In the genomic region with DNA sequence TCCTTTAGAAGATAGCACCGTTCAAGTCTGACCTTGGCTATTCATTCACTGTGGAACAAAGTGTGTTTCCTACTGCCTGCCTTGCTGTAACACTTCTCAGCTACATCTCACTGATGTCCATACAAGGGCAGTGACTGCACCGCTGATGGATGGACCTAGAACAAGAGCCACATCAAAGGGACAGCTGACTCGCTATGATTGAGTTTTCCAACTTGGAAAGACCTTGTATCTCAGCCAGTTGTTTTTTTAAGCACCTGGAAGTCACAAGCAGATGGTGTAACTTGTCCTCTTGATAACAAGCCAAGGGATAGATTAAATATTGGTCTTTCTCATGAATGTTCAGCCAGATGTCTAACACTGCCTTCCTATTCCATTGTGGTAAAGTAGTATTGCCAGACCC, we compare ENCODE assay signal across 29 mouse cellular contexts.
"Had no signal": no experiment of that assay in that cellular context is flagged by ENCODE, and none has a peak within 500 bp of the region (broad histone marks: within the 10 kb centered on the region; RNA-seq: fewer than 3 reads in every experiment).

No protein-coding gene starts in this region.

- DNase-seq: layer of hippocampus, postnatal 36 days; left cerebral cortex, postnatal 4 days; liver, embryonic 13.5 days; liver, postnatal 0 days; lung, adult 18-20 months; lung, adult 2 months; lung, embryonic 14.5 days; lung, postnatal 10 days; lung, postnatal 14 days; lung, postnatal 36 days; lung, postnatal 4 days; midbrain, embryonic 14.5 days had no signal

- H3K27ac ChIP-seq: left cerebral cortex, adult 2 months; limb, embryonic 10.5 days; limb, embryonic 12.5 days; limb, embryonic 13.5 days; limb, embryonic 15.5 days; liver, embryonic 12.5 days; liver, embryonic 13.5 days; liver, embryonic 14.5 days; liver, embryonic 15.5 days; lung, embryonic 15.5 days; macrophage; midbrain, embryonic 10.5 days; midbrain, embryonic 12.5 days; midbrain, embryonic 13.5 days; midbrain, embryonic 15.5 days had no signal

- H3K4me2 ChIP-seq: limb, embryonic 12.5 days; limb, embryonic 13.5 days; limb, embryonic 15.5 days; liver, embryonic 11.5 days; liver, embryonic 12.5 days; liver, embryonic 13.5 days; liver, embryonic 15.5 days; lung, embryonic 14.5 days; lung, embryonic 15.5 days; midbrain, embryonic 11.5 days; midbrain, embryonic 12.5 days; midbrain, embryonic 13.5 days; midbrain, embryonic 15.5 days had no signal

- H3K36me3 ChIP-seq: limb, embryonic 10.5 days; limb, embryonic 12.5 days; limb, embryonic 13.5 days; limb, embryonic 15.5 days; liver, embryonic 12.5 days; liver, embryonic 13.5 days; liver, embryonic 15.5 days; lung, embryonic 15.5 days; midbrain, embryonic 10.5 days; midbrain, embryonic 12.5 days; midbrain, embryonic 13.5 days; midbrain, embryonic 15.5 days had no signal

- H3K4me1 ChIP-seq: limb, embryonic 10.5 days; limb, embryonic 12.5 days; limb, embryonic 13.5 days; limb, embryonic 15.5 days; liver, embryonic 12.5 days; liver, embryonic 13.5 days; liver, embryonic 15.5 days; lung, embryonic 15.5 days; megakaryocyte, embryonic 14.5 days; midbrain, embryonic 10.5 days; midbrain, embryonic 12.5 days; midbrain, embryonic 13.5 days; midbrain, embryonic 15.5 days had no signal

- H3K27me3 ChIP-seq: limb, embryonic 12.5 days; limb, embryonic 13.5 days; limb, embryonic 15.5 days; liver, embryonic 12.5 days; liver, embryonic 13.5 days; liver, embryonic 15.5 days; lung, embryonic 15.5 days; megakaryocyte, embryonic 14.5 days; midbrain, embryonic 12.5 days; midbrain, embryonic 13.5 days; midbrain, embryonic 15.5 days had no signal

- H3K9ac ChIP-seq: limb, embryonic 12.5 days; limb, embryonic 13.5 days; limb, embryonic 15.5 days; liver, embryonic 12.5 days; liver, embryonic 13.5 days; liver, embryonic 14.5 days; liver, embryonic 15.5 days; liver, postnatal 0 days; lung, embryonic 14.5 days; lung, embryonic 15.5 days; midbrain, embryonic 12.5 days; midbrain, embryonic 13.5 days; midbrain, embryonic 15.5 days had no signal

- H3K4me3 ChIP-seq: left cerebral cortex, adult 2 months; limb, embryonic 10.5 days; limb, embryonic 12.5 days; limb, embryonic 13.5 days; limb, embryonic 15.5 days; liver, embryonic 12.5 days; liver, embryonic 13.5 days; liver, embryonic 15.5 days; lung, embryonic 15.5 days; megakaryocyte, embryonic 14.5 days; midbrain, embryonic 10.5 days; midbrain, embryonic 12.5 days; midbrain, embryonic 13.5 days; midbrain, embryonic 15.5 days had no signal
